Mouse (Mus musculus): ENCODE data around the gene Hebp1.
A peak's percentile ranks its signal among the peaks of the same experiment; 100 is the strongest.

Gene Hebp1

DNA sequence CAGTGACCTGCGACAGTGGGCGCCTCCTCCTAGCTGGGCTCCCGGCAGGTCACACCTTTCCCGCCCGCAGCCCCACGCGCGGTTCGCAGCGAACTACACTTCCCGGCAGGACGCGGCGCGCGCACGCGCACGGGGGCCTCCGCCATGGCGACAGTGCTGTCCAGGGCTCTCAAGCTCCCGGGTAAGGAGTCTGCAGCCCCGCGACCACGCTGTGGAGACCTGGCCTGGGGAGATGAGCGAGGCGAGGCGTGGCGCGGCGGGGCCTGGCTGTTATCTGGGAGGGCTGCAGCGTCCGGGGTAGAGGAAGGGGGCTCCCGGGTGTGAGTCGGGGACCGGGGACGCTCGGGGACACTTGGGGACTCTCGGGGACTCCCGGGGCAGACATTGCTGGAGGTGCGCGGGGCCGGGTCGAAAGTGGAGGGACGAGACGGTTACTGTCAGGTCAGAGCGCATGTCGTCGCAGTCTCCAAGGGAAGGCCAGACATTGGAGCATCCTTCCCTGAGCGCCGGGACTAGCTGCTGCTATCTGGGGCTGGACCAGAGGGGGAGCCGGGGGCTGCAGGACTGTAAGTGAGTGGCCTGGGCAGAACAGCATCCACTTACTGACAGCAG is at the start of gene Hebp1, which contains the start of gene Fam234b:
Gene Hebp1, minus strand, starts transcription at position 102 of the 612 bp plus-strand sequence.
Gene Fam234b, plus strand, starts transcription at position 57 of the 612 bp plus-strand sequence.
- peak; percentile 81 for DNase-seq (ENCODE audit: low spot score)

DNA sequence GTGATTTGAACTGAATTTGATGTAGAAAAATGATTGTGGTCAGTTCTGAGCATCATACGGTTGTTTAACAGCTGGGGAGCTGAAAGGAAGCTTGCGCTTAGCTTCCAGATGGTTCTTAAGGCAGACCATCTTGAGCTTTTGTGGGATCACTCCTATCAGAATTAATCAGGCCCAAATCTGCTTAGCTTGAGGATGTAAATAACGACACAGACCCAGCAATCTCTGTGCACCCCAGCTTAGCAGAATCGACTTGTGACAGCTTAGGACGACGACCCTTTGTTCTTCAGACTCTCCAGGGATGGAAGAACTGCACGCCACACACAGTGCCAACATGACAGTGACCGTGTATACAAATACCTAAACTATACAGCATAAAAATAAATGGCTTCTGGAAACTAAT is 47.8 kb upstream of the Hebp1 start:
- no peak for DNase-seq (ENCODE audit: low spot score)

GRCm38 (mm10) chr6:135240361-135240760 is 42.5 kb upstream of the Hebp1 start:
- no peak for DNase-seq (ENCODE audit: low spot score)

DNA sequence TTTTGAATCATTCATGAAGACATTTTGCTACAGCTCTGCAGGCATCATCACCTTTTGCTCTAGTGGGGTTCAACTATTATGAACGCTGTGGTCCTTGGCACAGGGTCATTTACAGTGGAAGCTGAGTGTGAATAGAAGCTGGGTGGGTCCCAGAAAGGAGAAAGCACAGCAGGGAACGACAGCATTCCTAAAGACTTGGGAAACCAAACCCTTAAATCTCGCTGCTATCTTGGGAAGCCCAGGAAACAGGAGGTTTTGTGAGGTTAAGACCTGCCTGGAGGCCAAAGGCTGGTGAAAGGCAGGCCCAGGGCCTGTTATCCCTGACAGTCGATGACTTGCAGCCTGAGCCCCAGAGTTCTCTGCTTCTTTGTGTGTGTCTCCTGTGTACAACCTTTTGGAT is 40.4 kb upstream of the Hebp1 start:
- DNase-seq (ENCODE audit: low spot score) = no peak

DNA sequence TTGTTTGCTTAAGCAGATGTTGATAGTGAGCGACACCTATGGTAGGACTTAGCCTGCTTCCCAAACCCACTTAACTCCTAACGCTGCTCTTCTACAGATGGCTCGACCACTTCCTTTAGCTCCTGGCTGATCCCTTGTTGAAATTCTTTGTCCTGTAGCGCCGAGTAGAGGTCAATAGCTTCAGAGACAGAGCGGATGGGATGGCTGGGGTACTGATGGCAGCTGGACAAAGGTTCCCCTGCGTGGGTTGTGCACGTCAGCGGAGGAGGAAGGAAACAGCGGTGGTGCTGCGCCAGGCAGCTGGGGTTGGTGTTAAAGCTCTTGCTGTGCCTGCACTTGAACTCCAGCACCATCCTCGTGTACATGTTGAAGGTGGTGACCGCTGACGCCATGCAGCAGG is 39.5 kb upstream of the Hebp1 start:
- DNase-seq (ENCODE audit: low spot score) = no peak

GRCm38 (mm10) chr6:135236576-135236975 is 38.8 kb upstream of the Hebp1 start:
- DNase-seq (ENCODE audit: low spot score) = no peak

GRCm38 (mm10) chr6:135235742-135236141 is 37.9 kb upstream of the Hebp1 start:
- no peak for DNase-seq (ENCODE audit: low spot score)

DNA sequence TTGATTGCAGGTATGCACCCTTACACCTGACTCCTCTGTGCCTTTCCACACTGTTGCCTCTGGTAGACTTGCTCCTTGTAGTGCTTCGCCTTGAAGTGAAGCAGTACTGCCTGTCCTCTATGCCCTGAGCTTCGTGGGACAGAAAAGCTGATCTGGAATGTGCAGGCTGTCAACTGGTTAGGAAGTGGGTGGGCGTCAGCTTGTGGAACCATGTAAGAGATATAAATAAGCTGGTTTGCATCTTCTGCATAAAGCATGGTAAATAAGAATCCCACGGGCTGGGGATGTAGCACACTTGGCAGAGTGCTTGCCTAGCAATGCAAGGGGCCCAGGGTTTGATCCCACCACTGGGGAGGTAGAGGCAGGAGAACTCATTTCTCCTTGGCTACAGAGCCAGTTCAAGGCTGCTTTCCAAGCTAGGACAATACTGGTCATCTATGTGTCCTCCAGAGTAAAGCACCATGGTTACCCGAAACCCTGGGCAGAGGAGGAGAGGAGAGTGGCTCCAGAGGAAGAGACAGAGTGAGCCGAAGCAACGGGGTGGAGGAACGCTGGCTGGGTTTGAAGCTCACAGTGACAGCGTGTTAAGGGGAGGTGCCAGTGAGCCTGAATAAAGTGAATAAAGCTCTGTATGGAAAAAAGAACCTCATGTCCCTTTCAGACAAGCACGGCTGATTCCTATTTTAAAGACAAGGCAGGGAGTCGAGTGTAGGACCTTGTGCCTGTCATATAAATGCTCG is 34.8 kb upstream of the Hebp1 start:
- DNase-seq (ENCODE audit: low spot score) = no peak

DNA sequence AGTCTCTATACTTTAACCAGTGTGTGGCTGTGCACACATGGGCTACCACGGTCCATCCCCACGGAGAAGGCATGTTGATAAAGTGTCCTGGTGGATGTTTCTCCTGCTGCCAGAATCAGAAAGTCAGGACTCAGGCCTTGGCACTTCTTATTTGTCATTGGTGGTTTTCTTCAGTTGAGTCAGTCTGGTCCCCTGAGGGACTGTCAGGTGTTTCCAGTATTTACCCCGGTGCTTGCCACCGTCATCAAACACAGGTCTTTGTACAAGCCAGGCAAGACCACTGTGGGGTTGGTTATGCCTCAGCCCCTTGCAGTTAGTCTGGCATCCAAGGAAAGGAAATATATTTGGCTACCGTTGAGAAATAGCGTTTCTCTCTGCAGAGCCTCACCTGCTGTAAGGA is 32.8 kb upstream of the Hebp1 start:
- DNase-seq (ENCODE audit: low spot score) = no peak

GRCm38 (mm10) chr6:135228465-135228941 is 30.7 kb upstream of the Hebp1 start:
- DNase-seq (ENCODE audit: low spot score) = no peak

DNA sequence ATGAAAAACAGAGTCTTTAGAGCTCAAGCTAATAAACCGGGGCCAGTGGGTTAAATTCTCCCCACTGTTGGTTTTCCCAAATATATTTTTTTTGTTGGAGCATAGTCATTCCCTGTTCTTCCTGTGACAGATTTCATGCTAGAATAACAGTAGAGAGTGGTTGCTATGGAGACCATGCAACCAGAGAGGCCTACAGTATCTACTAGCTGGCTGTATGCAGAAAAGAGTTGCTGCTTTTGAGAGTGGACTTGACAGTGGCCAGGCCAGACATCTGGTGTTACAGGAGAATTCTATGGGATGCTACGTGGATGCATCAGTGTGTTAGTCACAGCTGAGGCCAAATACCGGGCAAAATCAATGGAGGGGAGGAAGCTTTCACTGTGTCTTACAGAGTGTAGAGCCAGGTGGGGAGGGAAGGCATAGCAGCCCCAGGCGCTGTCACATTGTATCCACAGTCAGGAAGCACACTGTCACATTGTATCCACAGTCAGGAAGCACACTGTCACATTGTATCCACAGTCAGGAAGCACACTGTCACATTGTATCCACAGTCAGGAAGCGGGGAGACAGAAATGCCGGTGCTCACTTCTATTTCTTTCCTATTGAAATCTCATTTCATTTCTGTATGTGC is 26.1 kb upstream of the Hebp1 start:
- no peak for DNase-seq (ENCODE audit: low spot score)

DNA sequence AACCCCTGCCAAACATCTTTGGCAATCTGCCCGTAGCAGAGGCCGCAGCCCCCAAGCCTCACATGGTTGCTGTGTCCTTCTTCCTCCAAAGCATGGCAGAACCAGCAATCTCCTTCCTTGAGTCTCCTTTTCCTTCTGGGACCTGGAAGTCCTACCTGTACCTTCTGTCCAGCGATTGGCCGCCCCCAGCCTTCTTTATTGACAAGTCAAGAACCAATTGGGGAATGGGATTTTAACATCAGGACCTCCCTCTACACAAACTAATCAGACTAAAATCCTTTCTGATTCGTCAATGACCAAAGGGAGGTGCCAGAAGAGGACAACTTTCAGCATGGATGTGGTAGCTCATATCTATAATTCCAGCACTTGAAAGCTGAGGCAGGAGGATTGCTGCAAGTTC is 22.1 kb upstream of the Hebp1 start:
- DNase-seq (ENCODE audit: low spot score) = no peak

DNA sequence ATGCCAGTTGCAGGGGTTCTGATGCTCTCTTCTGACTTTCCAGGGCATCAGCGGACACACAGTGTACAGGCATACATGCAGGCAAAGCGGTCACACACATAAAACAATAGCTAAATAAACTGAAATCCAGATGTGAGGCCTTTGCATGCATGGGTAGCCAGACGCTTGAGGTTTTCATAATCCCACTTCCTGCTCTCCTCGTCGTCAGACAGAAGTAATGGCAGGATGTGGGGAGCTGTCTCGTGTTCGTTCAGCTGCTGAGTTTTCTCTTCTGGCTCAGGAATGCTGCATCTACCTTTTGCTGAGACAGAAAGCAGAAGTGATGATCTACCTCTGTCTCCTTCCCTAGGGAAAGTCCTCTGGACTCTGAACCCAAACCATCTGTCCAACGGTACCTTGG is 20.5 kb upstream of the Hebp1 start:
- no peak for DNase-seq (ENCODE audit: low spot score)

- no peak for DNase-seq (ENCODE audit: low spot score)
These were observed 14.8 kb upstream of the Hebp1 start for GRCm38 (mm10) chr6:135212666-135213065.

- DNase-seq (ENCODE audit: low spot score) = no peak
These were observed 13.3 kb upstream of the Hebp1 start for GRCm38 (mm10) chr6:135211169-135211568.

- no peak for DNase-seq (ENCODE audit: low spot score)
These were observed 9.1 kb upstream of the Hebp1 start for GRCm38 (mm10) chr6:135206909-135207308.

GRCm38 (mm10) chr6:135205802-135206201 is 8.0 kb upstream of the Hebp1 start:
- DNase-seq (ENCODE audit: low spot score) = no peak

DNA sequence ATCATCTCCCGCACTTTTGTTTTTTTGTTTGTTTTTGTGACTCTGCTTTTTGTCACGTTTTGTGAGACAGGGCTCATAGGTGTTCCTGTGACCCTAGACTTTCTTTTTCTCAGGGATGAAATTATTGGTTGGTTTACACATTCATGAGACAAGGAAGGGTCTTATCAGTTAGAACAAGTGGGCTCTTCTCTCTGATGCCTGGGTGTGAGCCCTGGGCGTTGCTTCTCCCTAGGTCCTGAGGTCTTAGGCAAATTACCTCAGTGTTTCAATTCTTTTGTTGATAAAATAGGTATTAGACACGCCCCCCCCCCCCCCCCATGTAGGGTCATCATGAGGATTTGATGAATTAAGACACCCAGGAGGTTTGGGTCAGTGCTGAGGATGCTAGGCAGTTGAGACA is 7.0 kb upstream of the Hebp1 start:
- no peak for DNase-seq (ENCODE audit: low spot score)

DNA sequence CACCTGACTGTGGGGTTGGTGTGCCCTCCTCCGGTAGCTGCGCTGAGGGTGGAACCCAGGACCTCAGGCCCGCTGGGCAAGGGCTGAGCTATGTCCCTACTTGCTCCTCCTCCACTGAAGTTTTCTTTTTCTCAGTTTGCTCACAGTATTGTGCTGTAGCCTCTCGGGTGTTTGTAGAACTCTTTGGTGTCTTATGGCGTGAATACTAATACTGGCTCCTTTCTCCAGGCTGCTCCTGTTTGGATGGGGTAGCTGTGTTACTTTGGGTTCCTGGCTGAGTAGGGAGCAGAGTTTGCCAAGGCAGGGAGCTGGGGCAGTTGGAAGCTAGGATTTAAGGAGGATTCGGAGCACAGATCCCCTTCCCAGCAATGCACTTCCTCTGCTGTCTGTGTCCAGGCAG is 5.9 kb upstream of the Hebp1 start:
- DNase-seq (ENCODE audit: low spot score) = no peak

GRCm38 (mm10) chr6:135202668-135203067 is 4.8 kb upstream of the Hebp1 start:
- no peak for DNase-seq (ENCODE audit: low spot score)

DNA sequence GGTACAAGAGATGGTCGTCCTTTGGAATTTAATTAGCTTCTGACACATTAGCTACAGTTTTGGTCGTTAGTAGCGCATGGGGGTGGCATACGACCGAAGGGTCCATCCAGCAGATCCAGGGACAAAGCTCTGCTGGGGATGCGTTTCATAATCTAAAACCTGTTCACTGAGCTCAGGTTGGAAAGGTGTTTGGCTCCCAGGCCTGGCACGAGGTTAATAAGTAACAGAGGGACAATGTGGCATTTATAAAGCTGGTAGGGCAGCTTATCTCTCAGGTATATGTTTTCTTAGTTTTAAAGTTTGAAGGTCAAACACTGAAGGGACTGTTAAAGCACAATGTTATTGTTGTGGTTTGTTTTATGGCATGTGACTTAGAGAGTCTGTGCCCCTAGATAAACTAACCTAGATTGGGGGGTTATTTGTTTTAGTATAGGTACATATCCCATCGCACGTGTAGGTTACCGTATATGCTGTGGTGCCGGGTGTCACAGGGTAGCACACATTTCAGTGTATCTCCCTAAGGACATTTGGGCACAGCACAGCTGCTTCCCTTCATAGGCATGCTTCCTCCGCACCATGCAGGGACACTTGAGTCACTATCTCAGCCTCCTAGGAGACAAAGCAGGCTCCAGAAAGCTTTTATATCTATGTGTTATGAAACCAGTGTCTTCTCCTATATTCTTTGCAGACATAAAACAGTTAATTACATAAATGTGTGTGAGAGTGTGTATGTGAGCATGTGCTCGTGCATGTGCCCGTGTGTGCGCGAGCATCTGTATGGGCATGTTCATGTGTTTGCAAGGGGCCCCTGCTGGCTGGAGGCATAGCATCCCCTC is 2.5 kb upstream of the Hebp1 start:
- no peak for DNase-seq (ENCODE audit: low spot score)

DNA sequence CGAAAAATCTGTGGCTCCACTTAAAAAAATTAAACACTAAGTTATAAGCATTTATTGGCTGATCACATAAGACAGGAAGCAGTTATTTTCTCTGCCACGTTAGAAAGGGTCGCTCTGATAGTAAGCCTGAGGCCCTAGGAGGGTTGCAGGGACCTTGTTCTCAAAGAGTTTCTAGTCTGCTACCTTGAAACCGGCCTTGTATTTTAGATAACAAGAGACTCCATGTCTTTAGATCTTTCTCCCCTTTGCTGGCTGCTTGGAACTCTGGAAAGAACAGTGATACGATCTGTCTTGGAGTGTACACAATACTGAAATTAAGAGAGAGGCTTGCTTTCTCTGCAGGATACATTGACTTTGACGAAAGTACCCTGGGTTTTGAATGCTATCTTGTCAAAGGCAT is 904 bp upstream of the Hebp1 start:
- DNase-seq (ENCODE audit: low spot score) = no peak

Measured in embryo, embryonic 10 days (tissue).